Mouse (Mus musculus) testis, adult 2 months (tissue): ENCODE data around the gene Stx5a.

Source experiments
- CTCF ChIP-seq: fragments of 200-500 bp; IDR thresholded peaks from 2 replicates; pipeline ENCODE4 v1.5.1; 2012; ENCODE audit warnings: low read depth, mild to moderate bottlenecking, inconsistent platforms, low read length, moderate library complexity; ENCODE audit not compliant: control insufficient read depth, insufficient read depth, insufficient replicate concordance
- POLR2A ChIP-seq: fragments of 200-500 bp; IDR thresholded peaks from 2 replicates; pipeline ENCODE4 v1.6.1; 2012; ENCODE audit warnings: low read depth, mild to moderate bottlenecking, inconsistent platforms, low read length, moderate library complexity; ENCODE audit not compliant: control insufficient read depth

- TF ChIP-seq CTCF (no peak), POLR2A (no peak)
These were observed 17.5 kb upstream of the Stx5a start for GRCm38 (mm10) chr19:8723574-8724346.
